Mouse (Mus musculus): Measurements from ENCODE around the gene 1110017D15Rik.

DNA sequence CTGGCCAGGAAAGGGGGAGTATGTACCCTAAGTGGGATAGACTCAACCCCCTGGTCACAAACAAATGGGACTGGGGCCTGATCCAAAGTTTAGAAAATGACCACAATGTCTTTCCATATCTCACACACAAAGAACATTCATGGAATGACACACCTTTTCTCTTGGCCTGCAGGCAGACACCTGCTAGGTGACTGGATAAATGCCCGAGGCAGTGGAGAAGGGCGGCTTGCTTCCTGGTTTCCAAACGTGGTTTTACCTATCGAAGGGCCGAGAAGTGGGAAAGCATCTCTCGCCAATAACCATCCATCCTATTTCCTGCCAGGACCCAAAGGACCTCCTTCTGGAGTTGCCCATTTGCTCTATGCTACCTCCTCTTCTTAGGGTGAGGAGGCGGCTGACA lies 24.2 kb downstream of the 1110017D15Rik start:
- no peak for TF ChIP-seq CTCF (IDR thresholded peaks at IDR 0.05; ENCODE audit: extremely low read depth, insufficient read depth, insufficient read length, insufficient replicate concordance)
- no peak for TF ChIP-seq POLR2A (IDR thresholded peaks at IDR 0.05; ENCODE audit: low read depth, low read length)

Data from spleen, adult 2 months (tissue).